Mouse (Mus musculus) large intestine, adult 2 months (tissue): ENCODE measurements around the gene Olig3. TPM values are rescaled to one million over a fixed set of nuclear protein-coding genes. Genes with fewer than 3 reads are reported as not detected.
"Not testable (repeated sequence)": the region's sequence is repeated elsewhere in the genome, so short reads cannot be mapped to it uniquely, and the experiment has no call there.

ENCODE experiments used
- DNase-seq: peaks from one replicate; pipeline ENCODE4 v3.0.0-alpha.2; 2012; ENCODE audit warnings: low read depth, low spot score
- WGBS: fragments of 180-500 bp; shearing (Covaris S2); methylation state at CpG from one replicate; pipeline ENCODE4 v1.1.7; 2018; 5-methylcytosine and 5-hydroxymethylcytosine counted together
- polyA plus RNA-seq: library from polyadenylated mRNA; depleted of rRNA; stranded (reverse); fragments of >200 nt; gene quantifications from 2 replicates; pipeline ENCODE4 v1.2.3, GENCODE M21; 2012

Olig3 gene
- polyA plus RNA-seq, 1 experiment: not detected

DNA sequence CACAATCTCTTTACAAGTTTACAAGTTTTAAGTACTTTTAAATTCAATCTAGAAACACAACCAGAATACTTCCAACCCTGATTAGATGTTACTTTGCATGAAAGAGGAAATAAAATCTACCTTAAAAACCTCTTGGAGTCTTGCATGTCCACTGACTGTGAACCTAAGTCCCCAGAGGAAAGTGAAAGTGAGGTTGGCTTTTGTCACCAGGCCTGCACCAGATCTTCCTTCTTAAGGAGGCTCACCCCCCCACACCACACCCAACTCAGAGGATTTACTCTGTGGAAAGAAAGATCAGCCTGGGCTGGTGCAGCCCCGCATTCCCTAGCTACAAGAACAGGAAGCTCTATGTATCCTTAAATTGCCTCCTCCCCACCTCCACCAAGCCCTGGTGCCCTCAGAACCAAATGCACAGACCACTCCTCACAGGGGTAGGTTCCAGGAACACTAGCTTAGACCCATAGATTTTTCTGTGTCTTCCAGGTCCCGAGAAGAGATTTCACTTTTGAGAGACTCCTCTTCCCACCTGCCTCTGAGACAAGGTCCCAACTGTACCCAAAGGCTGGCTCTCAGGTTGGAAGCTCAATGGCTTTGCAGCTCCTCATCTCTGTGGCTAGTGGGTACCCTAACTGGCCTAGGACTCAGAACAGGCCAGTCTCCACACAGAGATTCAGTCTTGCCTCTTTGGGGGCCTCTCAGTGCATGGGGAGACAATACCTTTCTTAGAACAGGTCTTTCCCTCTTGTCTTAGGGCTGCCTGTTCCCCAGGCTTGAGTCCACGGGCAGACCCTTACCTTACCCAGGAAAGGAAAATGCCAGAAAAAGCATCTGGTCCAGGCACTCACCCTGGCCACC lies 4.3 kb downstream of the Olig3 start:
- WGBS: 42% methylated on average over 3 of the region's 3 CpGs
- DNase-seq: no peak

DNA sequence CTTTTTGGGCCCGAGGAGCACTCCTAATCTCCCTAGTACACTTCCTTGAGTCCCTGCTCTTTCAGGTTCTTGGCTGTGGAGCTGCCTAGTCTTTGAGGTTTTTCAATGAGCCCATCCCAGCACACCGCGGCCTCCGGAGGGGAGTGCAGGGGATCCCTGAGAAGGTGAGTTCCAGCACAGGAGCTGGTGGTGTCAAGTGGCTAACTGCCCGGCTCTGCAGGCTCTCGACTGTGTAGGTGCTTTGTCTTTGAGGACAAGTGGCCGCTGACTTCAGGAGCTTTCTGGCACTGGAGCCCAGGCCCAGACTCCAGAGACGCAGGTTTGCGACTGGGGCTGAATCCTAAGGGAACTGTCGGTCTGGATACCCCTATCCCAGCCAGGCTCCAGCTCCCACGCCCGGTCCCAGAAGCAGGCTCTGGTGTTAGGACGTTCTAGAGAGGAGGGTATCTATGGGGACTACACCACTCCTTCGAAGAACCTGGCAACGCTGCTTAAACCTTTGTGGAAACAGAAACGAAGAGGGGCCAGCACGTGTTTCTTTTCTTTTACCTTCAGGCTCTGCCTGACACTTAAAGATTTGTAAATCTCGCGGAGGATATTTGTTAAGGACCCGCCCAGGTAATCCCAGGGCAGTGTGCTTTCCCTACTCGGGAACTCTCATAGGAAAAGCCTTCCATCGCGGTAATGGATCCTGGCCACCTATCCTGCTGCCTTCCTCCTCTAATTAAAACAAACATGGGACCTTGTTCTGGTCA lies 5.4 kb downstream of the Olig3 start:
- 14% methylated on average over 23 of the region's 23 CpGs for WGBS
- no peak for DNase-seq

DNA sequence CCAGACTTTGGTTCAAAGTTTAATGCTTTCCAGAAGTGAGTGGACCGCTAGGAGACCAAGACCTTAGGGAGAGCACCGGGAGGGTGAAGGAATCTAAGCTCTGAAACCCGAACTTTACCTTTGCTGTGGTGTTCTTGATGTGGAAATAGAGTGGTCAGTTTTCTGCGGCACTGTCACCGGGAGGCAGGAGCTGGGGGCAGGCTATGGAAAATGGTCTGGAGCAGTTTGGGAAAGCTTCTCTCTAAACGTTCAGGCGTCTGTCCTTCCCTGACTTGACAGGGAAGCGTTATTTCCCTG lies 5.9 kb downstream of the Olig3 start:
- DNase-seq: no peak
- 4% methylated on average over 8 of the region's 8 CpGs for WGBS

DNA sequence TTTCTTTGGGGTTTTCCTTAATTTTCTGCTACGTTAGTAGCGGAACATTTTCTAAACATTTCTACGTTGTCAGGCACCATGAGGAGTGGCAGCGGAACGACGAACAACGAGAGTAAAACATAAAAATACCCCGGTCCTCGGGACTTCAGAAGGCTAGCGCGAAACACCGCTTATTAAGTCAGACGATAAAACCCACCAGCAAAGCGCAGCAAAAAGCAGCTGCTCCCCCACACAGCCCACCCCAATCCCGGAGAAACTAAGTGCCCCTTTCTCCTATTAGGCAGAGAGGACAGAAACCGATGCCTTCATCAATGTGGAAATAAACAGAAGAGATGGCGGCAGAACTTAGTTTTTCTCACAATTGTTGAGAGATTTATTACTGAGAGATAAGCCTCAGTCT lies 6.5 kb downstream of the Olig3 start:
- WGBS: 9% methylated on average over 17 of the region's 17 CpGs
- DNase-seq: no peak

DNA sequence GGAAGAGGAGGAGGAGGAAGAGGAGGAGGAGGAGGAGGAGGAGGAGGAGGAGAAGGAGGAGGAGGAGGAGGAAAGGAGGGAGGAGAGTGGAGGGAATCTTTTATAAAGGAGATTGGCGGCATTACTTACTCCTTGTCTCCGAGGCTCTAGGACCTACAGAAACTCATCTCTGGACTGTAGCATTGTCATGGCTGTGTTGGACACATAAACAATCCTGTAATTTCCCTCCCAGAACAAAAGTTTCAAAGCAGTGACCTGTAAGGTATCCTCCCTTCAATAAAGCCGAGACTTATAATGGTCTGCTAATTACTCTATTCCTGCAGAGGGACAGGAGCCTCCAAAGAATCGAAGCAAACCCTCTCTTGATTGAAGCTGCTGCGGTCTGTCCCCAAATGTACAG lies 7.0 kb downstream of the Olig3 start:
- DNase-seq: no peak
- WGBS: 23% methylated on average over 5 of the region's 5 CpGs

DNA sequence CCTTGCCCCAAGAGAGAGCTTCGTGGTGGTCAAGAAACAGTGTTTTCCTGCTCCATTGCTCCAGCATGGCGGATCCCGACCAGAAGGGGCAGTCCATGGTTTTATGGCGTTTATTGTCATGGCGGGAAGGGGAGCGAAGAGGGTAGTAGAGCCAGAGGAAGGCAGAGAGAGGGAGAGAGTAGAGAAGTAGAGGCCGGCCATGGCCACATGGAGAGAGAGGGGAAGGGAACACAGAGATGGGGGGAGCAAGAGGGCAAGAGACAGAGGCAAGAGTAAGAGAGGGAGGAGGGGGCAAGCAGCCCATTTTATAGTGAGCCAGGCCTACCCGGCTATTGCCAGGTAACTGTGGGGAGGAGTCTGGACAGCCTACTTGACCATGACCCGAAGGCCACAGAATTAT lies 12.8 kb downstream of the Olig3 start:
- WGBS: 82% methylated on average over 9 of the region's 9 CpGs

DNA sequence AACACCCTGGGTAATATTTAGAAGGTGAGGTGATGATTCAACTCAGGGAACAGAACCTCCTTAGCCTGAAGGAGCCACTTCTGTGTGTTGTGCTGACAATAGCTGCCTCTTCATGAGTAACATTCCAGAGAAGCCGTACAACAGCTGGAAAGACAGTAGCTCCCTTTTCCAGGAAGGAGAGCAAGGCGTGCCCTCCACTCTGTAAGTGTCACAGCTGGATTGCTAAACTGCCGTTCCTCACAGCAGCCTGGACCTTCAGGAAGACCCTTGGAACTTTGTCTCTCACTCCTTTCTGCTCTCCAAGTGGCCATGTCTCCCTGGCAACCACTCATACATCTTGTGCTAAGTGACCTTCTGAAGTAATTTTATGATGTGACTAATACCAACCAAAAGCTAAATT lies 13.8 kb downstream of the Olig3 start:
- 51% methylated on average over 3 of the region's 3 CpGs for WGBS
- no peak for DNase-seq

More for the DNA sequence above, 12.8 kb downstream of the Olig3 start:
- DNase-seq: no peak

DNA sequence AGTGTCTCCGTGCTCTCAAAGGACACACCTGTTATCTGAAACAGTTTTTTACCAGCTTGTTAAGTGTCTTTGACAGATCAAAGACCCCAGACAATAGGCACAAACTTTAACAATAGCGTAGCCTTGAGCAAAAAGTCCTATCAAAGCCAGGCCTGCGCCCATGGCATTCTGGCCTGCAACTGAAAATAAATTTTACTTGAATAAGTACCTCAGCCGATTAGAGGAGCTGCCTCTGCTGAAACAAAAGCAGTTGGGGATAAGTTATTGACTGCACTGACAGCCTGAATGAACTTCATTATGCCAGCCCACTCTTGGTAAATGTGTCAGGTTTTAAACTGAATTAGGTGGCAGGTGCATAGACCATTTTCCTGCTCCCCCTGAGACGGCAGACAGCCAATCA lies 15.9 kb downstream of the Olig3 start:
- DNase-seq: no peak
- 66% methylated on average over 5 of the region's 5 CpGs for WGBS

DNA sequence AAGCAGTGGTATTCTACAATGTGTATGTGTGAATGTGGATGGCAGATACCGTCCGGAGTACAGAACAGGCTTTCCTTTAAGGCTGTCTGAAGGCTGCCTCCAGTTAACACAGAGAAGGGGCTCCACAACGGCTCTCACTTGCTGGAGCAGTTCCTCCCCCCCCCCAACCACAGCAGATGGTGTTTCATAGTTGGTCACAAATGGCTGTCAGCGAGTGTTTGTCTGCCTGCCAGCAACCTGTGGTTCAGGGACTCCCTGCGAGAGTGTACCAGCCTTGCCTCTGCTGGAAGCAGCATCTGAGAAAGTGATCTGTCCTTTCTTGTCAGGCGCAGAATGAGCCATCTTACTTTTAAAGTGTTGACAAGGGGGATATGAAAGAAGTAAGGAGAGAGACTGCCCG lies 17.5 kb downstream of the Olig3 start:
- WGBS: 66% methylated on average over 7 of the region's 7 CpGs
- no peak for DNase-seq

DNA sequence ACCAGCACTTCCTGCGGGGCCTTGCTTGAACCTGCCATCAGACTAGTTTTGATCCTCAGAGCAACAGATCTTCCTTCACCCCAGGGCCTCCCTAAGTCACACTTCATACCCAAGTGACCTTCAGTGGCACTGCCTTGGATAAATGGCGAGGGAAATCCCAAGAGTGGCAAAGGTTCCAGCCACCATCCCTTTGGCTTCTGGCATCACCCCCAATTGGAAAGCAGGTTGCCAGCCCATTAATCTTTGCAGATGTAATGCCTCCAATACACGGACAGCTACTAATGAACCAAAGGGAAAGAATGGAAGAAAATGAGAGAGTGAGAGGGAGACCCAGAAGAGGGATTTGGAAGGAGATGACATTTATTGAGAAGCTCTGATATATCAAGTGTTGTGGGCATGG lies 18.0 kb downstream of the Olig3 start:
- WGBS: 87% methylated on average over 3 of the region's 3 CpGs
- DNase-seq: no peak

DNA sequence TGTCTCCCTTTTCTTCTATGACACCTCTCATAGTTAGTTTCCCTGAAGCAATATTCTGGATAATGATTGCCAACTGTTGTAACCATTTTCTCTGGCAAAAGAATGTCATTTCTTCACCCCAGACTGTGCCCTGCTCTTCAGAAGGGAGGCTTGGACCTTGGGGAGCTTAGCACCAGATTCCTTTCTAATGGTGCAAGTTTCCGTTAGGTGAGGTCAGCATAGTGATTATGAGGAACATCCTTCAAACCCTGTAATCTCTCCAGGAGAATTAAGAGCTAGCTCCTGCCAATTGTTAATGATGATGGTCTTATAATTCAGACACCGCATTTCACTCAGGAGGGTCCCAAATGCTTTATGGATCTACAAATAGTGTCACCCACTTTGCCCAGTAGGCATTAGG lies 19.5 kb downstream of the Olig3 start:
- DNase-seq: no peak
- 87% methylated on average over 2 of the region's 2 CpGs for WGBS

DNA sequence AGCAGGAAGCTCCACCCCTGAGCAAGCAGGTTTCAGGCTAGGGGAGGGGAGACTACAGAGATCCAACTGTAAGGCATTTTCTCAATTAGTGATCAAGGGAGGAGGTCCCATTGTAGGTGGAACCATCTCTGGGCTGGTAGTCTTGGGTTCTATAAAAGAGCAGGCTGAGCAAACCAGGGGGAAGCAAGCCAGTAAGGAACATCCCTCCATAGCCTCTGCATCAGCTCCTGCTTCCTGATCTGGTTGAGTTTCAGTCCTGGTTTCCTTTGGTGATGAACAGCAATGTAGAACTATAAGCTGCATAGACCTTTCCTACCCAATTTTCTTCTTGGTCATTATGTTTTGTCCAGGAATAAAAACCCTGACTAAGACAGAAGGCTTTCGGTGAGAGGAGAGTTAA lies 24.6 kb downstream of the Olig3 start:
- 96% methylated on average over 1 of the region's 1 CpGs for WGBS
- not testable (repeated sequence) for DNase-seq

DNA sequence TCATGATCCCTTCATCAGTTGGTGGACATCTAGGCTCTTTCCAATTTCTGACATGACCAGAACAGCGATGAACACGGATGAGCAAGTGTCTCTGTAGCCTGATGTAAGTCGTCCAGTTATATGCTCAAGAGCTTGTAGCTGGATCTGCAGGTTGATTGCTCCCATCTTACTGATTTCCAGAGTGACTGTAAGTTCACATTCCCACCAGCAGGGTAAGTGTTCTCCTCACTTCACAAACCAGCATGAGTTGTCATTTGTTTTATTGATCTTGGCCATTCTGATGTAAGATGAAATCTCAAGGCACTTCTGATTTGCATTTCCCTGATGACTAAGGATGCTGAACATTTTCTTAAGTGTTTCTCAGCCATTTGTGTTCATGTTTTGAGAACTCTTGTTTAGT lies 27.8 kb downstream of the Olig3 start:
- 82% methylated on average over 3 of the region's 3 CpGs for WGBS
- DNase-seq: no peak

DNA sequence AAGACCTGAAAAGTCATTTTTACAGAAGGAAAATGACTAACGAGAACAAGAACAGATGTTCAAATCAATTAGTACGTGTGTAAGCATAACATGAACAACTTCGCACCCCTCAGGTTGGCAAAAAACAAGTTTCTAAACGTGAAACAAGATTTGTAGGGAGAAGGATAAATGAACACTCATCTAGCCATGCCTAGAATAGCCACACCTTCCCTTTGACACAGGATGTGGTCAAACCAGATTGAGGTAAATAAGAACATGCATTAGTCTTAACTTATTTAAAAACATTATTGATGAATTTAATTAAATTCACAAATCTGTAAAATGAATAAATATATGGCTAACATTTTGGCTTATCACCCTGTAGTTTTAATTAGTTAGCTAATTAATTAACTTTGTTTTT lies 35.5 kb downstream of the Olig3 start:
- no peak for DNase-seq
- 85% methylated on average over 4 of the region's 4 CpGs for WGBS

DNA sequence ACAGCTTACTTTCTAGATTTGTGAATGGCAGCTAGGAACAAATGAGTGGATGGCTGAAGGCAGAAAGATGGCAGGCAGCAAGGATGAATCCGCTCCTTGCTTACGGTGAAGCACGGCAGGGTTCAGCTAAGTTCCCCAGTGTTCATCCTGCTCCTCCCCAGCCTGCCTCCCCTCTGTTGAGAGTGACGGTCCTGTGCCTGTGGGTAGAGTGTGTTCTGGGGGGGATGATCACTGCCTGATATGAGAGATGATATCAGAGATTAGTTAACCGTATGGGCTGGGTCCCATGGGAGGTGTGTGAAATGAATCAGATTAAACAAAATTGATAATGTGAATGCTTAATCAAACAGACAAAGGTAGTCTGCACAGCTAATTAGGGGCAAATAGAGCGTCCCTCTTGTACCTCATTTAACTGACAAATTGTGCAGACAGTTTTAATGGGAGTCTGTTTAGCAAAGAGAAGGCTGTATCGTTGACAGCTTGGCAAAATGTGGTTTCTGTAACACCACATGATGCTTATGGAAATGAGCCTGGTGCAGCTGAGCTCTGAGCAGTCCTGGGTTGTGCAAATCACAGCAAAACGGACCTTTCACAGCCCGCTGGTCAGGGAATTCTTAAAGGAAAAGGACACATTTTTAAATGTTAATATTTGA lies 40.3 kb downstream of the Olig3 start:
- WGBS: 66% methylated on average over 9 of the region's 9 CpGs
- DNase-seq: no peak

DNA sequence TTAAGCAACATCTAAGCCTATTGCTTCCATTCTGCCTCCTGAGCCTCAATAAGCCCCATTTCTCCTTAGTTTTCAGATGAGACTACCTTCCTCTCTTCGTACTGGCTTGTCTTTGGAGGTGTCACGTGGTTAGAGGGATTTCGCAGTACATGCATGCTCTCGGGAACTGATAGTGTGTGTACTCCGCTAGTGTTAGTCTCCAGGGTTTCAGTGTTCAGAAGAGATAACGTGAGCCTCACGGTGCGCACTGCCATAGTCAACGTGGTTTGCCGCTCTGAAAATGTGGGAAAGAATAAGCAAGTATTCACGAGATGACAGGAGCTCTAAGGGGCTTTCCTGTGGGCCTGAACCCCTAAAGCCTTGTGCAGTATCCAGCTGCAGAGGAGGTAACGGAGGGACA lies 41.1 kb downstream of the Olig3 start:
- no peak for DNase-seq
- WGBS: 88% methylated on average over 12 of the region's 12 CpGs

DNA sequence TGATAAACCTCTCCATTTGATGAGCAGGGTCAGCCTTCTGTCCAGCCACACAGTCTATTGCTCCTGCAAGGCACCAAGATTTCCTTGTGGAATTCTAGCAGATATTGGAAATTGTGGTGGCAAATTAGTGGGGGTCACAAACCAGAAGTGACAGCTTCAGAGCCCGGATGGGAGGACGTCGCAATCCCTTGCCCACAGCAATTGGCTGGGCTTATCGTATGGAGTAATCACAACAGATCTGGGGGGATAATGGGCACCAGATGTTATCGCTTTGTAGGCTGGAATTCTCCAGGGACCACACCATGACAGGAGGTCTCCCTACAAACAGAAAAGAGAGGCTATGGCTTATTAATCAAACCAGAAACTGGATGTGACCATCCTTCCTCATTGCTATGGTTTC lies 44.8 kb downstream of the Olig3 start:
- no peak for DNase-seq
- WGBS: 67% methylated on average over 5 of the region's 5 CpGs

DNA sequence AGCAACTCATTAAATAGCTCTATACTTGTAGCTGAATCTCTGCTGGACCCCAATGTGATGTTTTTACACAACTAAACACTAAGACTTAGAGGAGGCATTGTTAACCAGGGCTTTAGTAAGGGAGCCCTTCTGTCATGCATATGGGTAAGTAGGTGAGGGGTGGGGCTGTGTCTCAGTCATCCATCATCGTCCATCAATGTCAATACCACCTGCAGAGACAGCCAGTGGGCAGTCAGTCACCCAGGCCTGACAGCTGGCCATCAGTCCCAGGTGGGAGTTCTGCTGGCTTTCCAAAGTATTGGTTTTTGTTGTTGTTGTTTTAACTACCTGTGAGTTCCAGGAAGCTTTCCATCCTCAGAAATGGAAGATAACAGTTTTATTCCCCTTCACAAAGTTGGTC lies 48.1 kb downstream of the Olig3 start:
- no peak for DNase-seq
- 61% methylated on average over 1 of the region's 1 CpGs for WGBS

DNA sequence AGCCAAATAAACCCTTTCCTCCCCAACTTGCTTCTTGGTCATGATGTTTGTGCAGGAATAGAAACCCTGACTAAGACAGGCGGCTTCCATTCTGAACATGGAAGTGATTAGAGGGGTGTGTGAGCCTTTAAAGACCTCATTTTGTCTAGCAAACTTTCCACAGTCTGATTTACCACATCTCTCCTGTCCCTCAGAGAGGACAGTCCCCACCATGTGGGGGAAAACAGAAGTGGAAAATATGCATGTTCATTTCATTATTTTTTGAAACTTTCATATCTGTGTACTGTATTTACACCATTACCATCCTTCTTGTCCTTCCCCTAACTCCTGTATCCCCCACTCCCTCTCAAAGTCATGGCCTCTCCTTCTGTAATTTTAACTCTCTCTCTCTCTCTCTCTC lies 49.6 kb downstream of the Olig3 start:
- 78% methylated on average over 1 of the region's 1 CpGs for WGBS
- DNase-seq: no peak

DNA sequence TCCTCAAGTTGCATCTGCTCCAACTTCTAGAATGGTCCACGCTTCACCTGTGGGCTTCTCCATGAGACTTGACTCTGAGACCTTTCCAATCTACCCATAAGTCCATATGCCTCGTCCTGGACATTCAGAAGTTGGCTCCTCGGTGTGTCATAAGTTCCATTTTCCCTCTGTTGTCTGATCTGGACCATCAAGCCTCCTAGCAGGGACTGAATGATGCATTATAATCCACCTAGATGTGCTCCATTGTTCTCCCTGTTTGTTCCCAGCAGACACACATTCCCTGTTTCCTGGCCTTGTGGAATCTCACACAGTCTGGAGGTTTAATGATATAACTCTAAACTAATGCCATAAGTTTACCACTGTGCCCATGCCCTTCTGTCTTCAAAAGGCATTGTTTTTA lies 50.8 kb downstream of the Olig3 start:
- WGBS: 92% methylated on average over 3 of the region's 3 CpGs
- DNase-seq: no peak
